Mouse (Mus musculus): Measurements from ENCODE around the gene Xylb. TPM values are rescaled to one million over a fixed set of nuclear protein-coding genes. Genes with fewer than 3 reads are reported as not detected.
"Not testable (repeated sequence)": the region's sequence is repeated elsewhere in the genome, so short reads cannot be mapped to it uniquely, and the experiment has no call there.

Gene Xylb
- polyA plus RNA-seq, 2 experiments = 5.2 to 8.9 TPM

DNA sequence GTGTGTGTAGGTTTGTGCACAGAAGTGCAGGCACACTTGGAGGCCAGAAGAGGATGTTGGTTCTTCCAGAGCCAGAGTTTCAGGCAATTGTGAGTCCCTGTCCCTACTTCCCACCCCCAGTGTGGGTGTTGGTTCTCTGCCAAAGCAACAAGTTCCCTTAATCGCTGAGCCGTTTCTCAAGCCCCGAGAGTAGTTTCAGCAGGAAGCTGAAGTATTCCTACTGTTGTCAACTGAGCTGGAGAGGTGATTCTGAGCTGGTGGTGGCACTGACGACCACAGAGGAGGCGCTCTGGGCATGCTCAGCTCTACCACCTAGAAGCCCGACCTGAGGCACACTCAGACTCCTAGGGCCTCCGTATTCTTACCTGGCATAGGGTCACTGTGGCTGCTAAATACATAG is 8.1 kb downstream of the Xylb start, which contains the start of gene Slc22a14:
Gene Slc22a14, minus strand, starts transcription at position 270 of the 400 bp plus-strand sequence.
- Histone ChIP-seq H3K4me1 (ENCODE audit: control insufficient read depth, insufficient read depth, low read length) (no peaks in the 10 kb centered on the region), H3K4me3 (replicated peaks; ENCODE audit: low read length) (no peak within 1 kb of the TSS), H3K9ac (ENCODE audit: low read depth, low read length, severe bottlenecking) (no peak within 1 kb of the TSS), H3K36me3 (ENCODE audit: control insufficient read depth, insufficient read depth, low read length) (peaks cover 12% of the 10 kb centered on the region; the same call in 1 of the 2 replicates), H3K27me3 (ENCODE audit: control insufficient read depth, insufficient read depth, low read length) (no peaks in the 10 kb centered on the region), H3K9me3 (ENCODE audit: control insufficient read depth, low read length) (no peaks in the 10 kb centered on the region), H3K4me2 (replicated peaks; ENCODE audit: low read depth, low read length, severe bottlenecking) (no peak within 1 kb of the TSS), H3K27ac (replicated peaks; ENCODE audit: low read depth, low read length) (no peak within 1 kb of the TSS)
- DNase-seq (ENCODE audit: low spot score) = no peak
- no peak for TF ChIP-seq POLR2A (IDR thresholded peaks at IDR 0.05; ENCODE audit: borderline replicate concordance, extremely low read depth, insufficient read depth, insufficient read length)
- 69% methylated on average over 7 of the region's 7 CpGs for WGBS
- no peak for ATAC-seq (ENCODE audit: low FRiP score, low read depth)

DNA sequence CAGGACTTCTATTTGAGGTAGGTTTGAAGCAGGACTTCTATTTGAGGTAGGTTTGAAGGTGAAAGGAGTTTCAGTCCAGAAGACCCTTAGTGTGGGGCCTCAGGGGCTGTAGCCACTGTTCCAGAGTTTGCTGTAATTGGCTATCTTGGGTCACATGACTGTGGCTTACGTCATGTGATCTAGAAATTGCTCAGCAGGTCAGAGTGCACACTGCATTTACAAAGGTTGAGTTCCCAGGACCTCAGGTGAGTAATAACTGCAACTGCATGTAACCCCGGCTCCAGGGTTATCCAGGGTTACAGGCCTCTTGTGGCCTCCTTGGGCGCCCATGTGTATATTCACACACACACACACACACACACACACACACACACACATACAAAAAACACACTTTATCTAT is 11.2 kb downstream of the Xylb start:
- Histone ChIP-seq H3K4me3 (replicated peaks; ENCODE audit: low read length) (no peak overlapping the region), H3K4me1 (ENCODE audit: control insufficient read depth, insufficient read depth, low read length) (no peaks in the 10 kb centered on the region), H3K27ac (replicated peaks; ENCODE audit: low read depth, low read length) (no peak overlapping the region), H3K9ac (ENCODE audit: low read depth, low read length, severe bottlenecking) (no peak overlapping the region), H3K27me3 (ENCODE audit: control insufficient read depth, insufficient read depth, low read length) (no peaks in the 10 kb centered on the region), H3K4me2 (replicated peaks; ENCODE audit: low read depth, low read length, severe bottlenecking) (no peak overlapping the region), H3K36me3 (ENCODE audit: control insufficient read depth, insufficient read depth, low read length) (peaks cover 12% of the 10 kb centered on the region; the same call in 1 of the 2 replicates), H3K9me3 (ENCODE audit: control insufficient read depth, low read length) (no peaks in the 10 kb centered on the region)
- no peak for ATAC-seq (ENCODE audit: low FRiP score, low read depth)
- DNase-seq (ENCODE audit: low spot score) = no peak
- 94% methylated on average over 3 of the region's 3 CpGs for WGBS
- no peak for TF ChIP-seq POLR2A (IDR thresholded peaks at IDR 0.05; ENCODE audit: borderline replicate concordance, extremely low read depth, insufficient read depth, insufficient read length)

DNA sequence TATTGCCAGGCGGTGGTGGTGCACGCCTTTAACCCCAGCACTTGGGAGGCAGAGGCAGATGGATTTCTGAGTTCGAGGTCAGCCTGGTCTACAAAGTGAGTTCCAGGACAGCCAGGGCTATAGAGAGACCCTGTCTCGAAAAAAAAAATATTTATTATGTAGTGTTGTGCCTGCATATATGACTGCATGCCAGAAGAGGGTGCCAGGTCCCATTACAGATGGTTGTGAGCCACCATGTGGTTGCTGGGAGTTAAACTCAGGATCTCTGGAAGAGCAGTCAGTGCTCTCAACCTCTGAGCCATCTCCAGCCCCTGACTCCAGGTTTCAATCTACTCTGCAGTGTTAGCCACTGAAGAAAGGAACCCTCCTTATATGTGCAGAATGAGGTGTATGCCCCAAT is 13.6 kb downstream of the Xylb start:
- not testable (repeated sequence) for H3K9ac ChIP-seq (ENCODE audit: low read depth, low read length, severe bottlenecking); H3K4me3 ChIP-seq (replicated peaks; ENCODE audit: low read length); H3K4me1 ChIP-seq (ENCODE audit: control insufficient read depth, insufficient read depth, low read length); H3K27me3 ChIP-seq (ENCODE audit: control insufficient read depth, insufficient read depth, low read length); H3K36me3 ChIP-seq (ENCODE audit: control insufficient read depth, insufficient read depth, low read length); ATAC-seq (ENCODE audit: low FRiP score, low read depth); H3K9me3 ChIP-seq (ENCODE audit: control insufficient read depth, low read length); H3K27ac ChIP-seq (replicated peaks; ENCODE audit: low read depth, low read length); H3K4me2 ChIP-seq (replicated peaks; ENCODE audit: low read depth, low read length, severe bottlenecking); DNase-seq (ENCODE audit: low spot score)
- WGBS = 67% methylated on average over 4 of the region's 4 CpGs

DNA sequence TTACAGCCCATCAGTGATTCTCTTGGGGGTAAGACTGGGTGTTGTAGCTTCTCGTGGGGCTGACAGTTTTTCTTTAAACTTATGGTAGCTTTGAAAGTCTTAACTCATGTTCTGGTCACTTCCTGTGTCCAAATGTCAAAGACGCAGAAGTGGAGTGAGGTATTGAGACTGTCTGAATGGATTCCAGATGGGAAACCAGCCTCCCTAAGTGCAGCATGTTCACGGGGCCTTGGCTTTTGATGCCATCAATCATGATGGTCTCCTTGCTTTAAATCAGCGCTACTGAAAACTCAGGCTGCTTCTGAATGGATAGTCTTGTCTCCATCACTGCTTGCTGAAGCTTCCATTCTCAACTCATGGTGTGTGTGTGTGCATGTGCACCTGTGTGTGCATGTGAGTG is 14.1 kb downstream of the Xylb start:
- Histone ChIP-seq H3K4me3 (replicated peaks; ENCODE audit: low read length) (no peak overlapping the region), H3K27ac (replicated peaks; ENCODE audit: low read depth, low read length) (no peak overlapping the region), H3K9ac (ENCODE audit: low read depth, low read length, severe bottlenecking) (no peak overlapping the region), H3K36me3 (ENCODE audit: control insufficient read depth, insufficient read depth, low read length) (peaks cover 4% of the 10 kb centered on the region; the same call in 1 of the 2 replicates), H3K27me3 (ENCODE audit: control insufficient read depth, insufficient read depth, low read length) (no peaks in the 10 kb centered on the region), H3K4me2 (replicated peaks; ENCODE audit: low read depth, low read length, severe bottlenecking) (no peak overlapping the region), H3K9me3 (ENCODE audit: control insufficient read depth, low read length) (no peaks in the 10 kb centered on the region), H3K4me1 (ENCODE audit: control insufficient read depth, insufficient read depth, low read length) (no peaks in the 10 kb centered on the region)
- DNase-seq (ENCODE audit: low spot score) (no peak), ATAC-seq (ENCODE audit: low FRiP score, low read depth) (no peak)
- 37% methylated on average over 4 of the region's 4 CpGs for WGBS
- no peak for TF ChIP-seq POLR2A (IDR thresholded peaks at IDR 0.05; ENCODE audit: borderline replicate concordance, extremely low read depth, insufficient read depth, insufficient read length)

DNA sequence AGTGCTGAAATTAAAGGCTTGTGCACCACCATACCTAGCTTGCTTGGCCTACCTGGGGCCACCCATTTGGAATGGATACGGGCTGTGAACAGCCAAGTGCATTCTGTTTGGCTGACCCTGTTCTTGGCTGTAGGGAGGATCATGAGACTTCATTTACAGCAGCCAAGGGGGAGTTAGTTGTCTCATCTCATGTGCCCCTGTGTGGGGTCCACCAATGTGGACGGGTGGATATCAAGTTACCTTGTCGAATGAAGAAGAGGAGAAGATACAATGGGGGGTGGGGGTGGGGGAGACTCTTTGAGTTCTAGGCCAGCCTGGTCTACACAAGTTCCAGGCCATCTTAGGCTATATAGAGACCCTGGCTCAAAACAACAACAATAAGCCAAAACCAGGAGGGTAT is 17.8 kb downstream of the Xylb start:
- no peaks in the 10 kb centered on the region for H3K4me1 ChIP-seq (ENCODE audit: control insufficient read depth, insufficient read depth, low read length)
- ATAC-seq (ENCODE audit: low FRiP score, low read depth) = no peak
- no peak overlapping the region for H3K9ac ChIP-seq (ENCODE audit: low read depth, low read length, severe bottlenecking)
- H3K4me3 ChIP-seq (replicated peaks; ENCODE audit: low read length) = no peak overlapping the region
- no peak overlapping the region for H3K4me2 ChIP-seq (replicated peaks; ENCODE audit: low read depth, low read length, severe bottlenecking)
- DNase-seq (ENCODE audit: low spot score) = no peak
- no peaks in the 10 kb centered on the region for H3K27me3 ChIP-seq (ENCODE audit: control insufficient read depth, insufficient read depth, low read length)
- TF ChIP-seq POLR2A (IDR thresholded peaks at IDR 0.05; ENCODE audit: borderline replicate concordance, extremely low read depth, insufficient read depth, insufficient read length) = no peak
- no peaks in the 10 kb centered on the region for H3K36me3 ChIP-seq (ENCODE audit: control insufficient read depth, insufficient read depth, low read length)
- no peak overlapping the region for H3K27ac ChIP-seq (replicated peaks; ENCODE audit: low read depth, low read length)
- H3K9me3 ChIP-seq (ENCODE audit: control insufficient read depth, low read length) = no peaks in the 10 kb centered on the region
- WGBS = 67% methylated on average over 3 of the region's 3 CpGs

DNA sequence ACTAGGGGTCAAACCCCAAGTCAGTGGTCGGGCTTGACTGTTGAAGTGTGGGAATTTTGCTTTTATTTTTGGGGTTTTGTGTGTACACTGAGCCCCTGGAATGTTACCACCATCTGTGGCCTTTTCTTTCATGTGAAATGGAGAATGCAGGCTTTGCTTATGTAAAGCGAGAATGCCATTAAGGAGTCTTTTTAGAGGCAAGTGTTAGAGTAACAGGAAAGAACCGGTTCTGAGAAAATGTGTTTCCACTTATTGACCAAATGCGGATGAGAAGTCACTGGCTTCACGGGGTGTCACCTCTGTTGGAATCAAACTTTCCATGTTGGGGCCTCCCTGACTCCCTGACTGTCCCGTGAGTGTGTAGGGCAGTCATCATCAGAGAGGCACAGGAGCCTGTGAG is 18.4 kb downstream of the Xylb start:
- DNase-seq (ENCODE audit: low spot score) = peak; percentile 9
- ATAC-seq (ENCODE audit: low FRiP score, low read depth) = no peak
- no peak overlapping the region for H3K27ac ChIP-seq (replicated peaks; ENCODE audit: low read depth, low read length)

More for the DNA sequence above, 18.4 kb downstream of the Xylb start:
- Histone ChIP-seq H3K27me3 (ENCODE audit: control insufficient read depth, insufficient read depth, low read length) (no peaks in the 10 kb centered on the region), H3K9me3 (ENCODE audit: control insufficient read depth, low read length) (no peaks in the 10 kb centered on the region), H3K4me1 (ENCODE audit: control insufficient read depth, insufficient read depth, low read length) (no peaks in the 10 kb centered on the region), H3K4me2 (replicated peaks; ENCODE audit: low read depth, low read length, severe bottlenecking) (no peak overlapping the region), H3K9ac (ENCODE audit: low read depth, low read length, severe bottlenecking) (no peak overlapping the region), H3K36me3 (ENCODE audit: control insufficient read depth, insufficient read depth, low read length) (no peaks in the 10 kb centered on the region), H3K4me3 (replicated peaks; ENCODE audit: low read length) (no peak overlapping the region)
- TF ChIP-seq POLR2A (IDR thresholded peaks at IDR 0.05; ENCODE audit: borderline replicate concordance, extremely low read depth, insufficient read depth, insufficient read length) = no peak
- WGBS = 41% methylated on average over 6 of the region's 6 CpGs

All from limb, embryonic 14.5 days (tissue).